Mouse (Mus musculus) heart, adult 11 months (tissue): ENCODE results near the gene Mutyh.
A peak's percentile ranks its signal among the peaks of the same experiment; 100 is the strongest.

Source experiments
- DNase-seq: peaks from one replicate; pipeline ENCODE4 v3.0.0; 2022

Gene Mutyh

DNA sequence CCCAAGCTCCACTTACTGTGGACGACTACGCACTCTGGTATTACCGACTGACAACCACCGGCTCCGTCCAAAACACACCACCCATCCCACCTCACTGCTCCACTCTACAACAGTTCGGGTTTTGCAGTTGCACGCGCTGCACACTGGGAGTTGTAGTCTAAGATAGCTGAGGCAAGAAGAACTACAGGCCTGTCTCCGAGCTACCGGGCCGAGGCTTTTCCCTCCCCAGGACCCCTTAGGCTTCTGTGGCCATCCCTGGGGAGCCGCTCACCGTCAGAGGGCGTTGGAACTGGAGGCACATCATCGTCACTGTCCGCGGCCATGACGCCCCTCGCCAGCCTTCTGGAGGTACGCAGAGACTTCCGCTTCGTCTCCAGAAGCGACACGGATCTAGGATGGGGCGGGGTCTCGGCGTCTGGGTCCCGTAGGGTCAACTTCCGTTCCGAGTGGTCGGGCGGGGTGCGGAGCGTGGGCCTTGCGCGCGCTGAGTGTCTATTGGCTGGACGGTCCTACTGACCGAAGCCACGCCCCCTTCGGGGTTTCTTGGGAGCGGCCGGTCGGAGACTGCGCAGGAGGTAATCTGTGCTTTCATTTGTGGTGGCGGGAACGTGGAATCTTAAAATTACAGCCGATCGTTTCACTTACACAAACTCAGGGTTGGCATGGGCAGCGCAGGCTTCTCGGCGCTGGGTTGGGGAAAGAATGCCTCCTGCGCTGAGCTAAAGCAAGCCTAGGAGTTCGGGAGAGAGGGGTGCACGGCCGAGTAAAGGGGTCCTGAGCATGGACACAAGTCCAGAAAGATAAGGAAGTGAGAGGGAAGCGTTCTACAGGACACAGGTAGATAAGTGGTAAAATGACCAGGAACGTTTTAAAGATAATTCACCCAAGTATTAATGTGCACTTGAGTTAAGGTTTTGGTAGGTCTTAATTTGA, at the start of gene Mutyh, which contains the start of gene Toe1:
Gene Mutyh, plus strand, starts transcription at position 527 of the 933 bp plus-strand sequence.
Gene Toe1, minus strand, starts transcription at position 444 of the 933 bp plus-strand sequence.
- DNase-seq = peak; percentile 99

DNA sequence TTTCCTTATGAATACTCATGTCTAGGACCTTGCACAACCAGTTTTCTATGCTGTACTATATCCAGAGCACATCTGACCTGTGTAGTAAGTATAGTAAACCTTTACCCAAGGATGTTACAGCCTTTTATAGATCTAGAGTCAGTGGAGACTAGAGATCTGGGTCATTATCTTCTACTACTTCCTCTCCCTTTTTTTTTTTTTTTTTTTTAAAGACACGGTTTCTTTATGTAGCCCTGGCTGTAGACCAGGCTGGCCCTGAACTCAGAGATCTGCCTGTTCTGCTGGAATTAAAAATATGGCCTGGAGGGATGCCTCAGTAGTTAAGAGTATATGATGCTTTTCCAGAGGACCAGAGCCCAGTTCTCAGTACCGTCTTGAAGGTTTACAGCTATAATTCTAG, 45.6 kb upstream of the Mutyh start:
- no peak for DNase-seq

DNA sequence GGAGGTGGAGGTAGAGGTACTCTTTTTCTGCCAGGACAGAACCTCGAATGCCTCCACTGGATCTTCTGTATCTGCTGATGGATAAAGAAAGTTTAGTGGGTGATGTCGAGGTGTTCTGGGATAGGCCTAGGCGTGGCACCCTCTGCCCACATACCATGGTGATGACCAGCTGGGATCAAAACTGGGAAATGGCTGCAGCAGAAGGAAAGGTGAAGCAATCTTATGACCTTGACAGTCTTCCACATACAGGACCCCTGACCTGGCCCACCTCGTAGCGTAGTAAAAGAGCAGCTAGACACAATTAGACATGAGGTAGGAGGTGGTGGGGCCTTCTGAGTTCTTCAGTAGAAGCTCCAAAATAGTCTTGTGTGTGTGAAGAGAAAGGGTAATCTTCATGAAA, 43.5 kb upstream of the Mutyh start:
- DNase-seq = peak; percentile 74

DNA sequence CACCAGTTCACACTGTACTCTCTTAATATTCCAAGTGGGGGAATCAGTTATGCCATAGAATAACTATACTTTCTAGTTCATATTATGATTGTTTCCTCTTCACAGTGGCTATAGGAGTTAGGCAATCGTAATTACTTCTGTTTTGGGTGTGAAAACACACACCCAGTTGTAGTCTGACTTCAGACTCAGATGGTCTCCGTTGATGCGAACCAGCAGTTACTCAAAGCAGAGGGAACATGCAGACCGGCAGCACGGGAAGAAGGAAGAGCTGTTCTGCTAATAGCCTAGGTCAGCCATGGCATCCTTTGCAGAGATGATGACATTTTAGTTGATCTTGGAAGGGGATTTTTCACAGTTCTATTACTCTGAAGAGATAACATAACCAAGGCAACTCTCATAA, 39.0 kb upstream of the Mutyh start:
- peak; percentile 66 for DNase-seq

DNA sequence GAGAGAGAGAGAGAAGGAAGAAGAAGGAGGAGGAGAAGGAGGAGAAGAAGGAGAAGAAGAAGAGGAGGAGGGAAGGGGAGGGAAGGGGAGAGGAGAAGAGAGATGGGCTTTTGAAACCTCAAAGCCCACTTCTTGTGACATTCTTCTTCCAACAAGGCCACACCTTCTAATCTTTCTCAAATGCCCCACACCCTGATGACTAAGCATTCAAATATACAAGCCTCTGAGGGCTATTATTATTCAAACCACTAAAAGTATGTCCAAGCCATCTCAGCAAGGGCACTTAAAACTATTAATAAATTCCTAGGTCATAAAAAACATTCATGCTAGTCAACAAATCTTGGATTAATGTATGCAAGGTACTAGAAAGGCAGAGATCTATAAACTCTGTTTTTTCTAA, 38.5 kb upstream of the Mutyh start:
- no peak for DNase-seq

- no peak for DNase-seq
Observed at GRCm38 (mm10) chr4:116776391-116776790, 31.1 kb upstream of the Mutyh start.

- DNase-seq = peak; percentile 28
Observed at GRCm38 (mm10) chr4:116777079-116777478, 30.4 kb upstream of the Mutyh start.

- DNase-seq = no peak
Observed at GRCm38 (mm10) chr4:116780541-116780940, 27.0 kb upstream of the Mutyh start.

GRCm38 (mm10) chr4:116781366-116781765, 26.2 kb upstream of the Mutyh start:
- DNase-seq = no peak

GRCm38 (mm10) chr4:116782171-116782570, 25.4 kb upstream of the Mutyh start:
- no peak for DNase-seq

DNA sequence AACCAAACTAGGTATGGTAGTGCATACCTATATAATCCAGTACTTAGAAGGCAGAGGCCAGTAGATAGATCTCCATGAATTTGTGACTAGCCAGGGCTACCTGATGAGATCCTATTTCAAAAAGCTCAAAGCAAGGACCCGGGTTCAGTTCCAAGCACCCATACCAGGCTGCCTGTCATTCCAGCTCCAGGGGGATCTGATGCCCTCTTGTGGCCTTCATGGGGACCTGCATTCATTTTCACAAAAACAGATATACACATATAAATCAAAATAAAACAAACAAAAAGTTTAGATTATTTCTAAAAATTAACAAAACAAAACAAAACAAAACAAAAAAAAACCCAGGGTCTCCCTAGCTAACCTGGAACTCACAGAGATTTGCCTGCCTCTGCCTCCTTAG, 20.9 kb upstream of the Mutyh start:
- peak; percentile 80 for DNase-seq

- DNase-seq = peak; percentile 96
Observed at GRCm38 (mm10) chr4:116787985-116788760, 19.4 kb upstream of the Mutyh start.

- DNase-seq = peak; percentile 91
Observed at GRCm38 (mm10) chr4:116788956-116789355, 18.6 kb upstream of the Mutyh start.

DNA sequence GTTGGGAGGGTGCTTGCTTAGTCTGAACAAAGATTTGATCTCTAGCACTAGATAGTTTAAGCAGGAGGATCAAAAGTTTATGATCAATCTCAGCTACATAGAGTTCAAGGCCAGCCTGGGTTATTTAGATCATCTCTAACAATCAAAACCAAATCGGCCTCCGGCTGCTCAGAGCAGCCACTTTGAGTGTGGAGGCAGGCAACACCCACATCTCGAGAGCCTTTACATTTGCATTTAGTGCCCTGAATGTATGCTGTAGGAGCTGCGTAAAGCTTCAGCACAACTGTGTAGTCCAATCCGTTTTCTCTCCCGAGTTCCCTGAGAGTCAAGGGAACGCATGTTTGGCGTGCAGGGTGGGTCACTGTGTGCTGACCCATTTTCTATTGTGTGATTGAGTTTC, 15.1 kb upstream of the Mutyh start:
- no peak for DNase-seq

- DNase-seq = peak; percentile 73
Observed at GRCm38 (mm10) chr4:116794273-116794672, 13.2 kb upstream of the Mutyh start.

DNA sequence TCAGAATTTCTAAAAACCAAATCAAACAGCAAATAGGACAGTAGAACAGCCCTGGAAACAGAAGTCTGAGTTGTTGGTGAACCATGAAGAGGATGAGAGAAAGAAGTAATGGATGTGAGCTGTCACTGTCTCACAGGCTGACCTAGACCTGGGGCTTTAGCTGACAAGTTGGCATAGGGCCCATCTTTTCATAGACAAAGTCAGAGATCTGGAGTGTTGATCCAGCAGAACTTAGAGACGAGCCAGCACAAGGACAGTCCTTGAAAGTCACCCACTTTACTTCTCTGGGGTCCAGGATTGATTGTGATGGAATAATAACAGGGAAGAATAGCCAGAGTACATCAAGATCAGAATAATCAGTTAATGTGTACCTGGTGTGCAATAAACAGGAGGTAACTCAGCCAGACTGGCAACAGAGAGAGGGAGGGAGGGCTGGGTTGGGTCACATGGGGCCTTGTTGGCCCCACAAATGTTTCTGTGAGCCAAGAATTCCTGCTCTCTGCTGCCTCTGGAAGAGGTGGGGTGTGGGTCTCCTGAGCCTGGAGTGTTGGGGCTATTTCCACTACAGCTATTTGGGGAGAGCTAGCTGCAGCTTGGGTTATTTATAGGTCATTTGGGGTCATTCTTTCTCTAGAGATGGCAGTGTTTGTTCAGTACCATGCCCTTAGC, 10.9 kb upstream of the Mutyh start:
- peak; percentile 96 for DNase-seq

- DNase-seq = no peak
Observed at GRCm38 (mm10) chr4:116799901-116800300, 7.6 kb upstream of the Mutyh start.

GRCm38 (mm10) chr4:116811012-116811411, 3.5 kb downstream of the Mutyh start:
- no peak for DNase-seq

- DNase-seq = no peak
Observed at GRCm38 (mm10) chr4:116815276-116815675, 7.8 kb downstream of the Mutyh start.

GRCm38 (mm10) chr4:116817486-116817885, 10.0 kb downstream of the Mutyh start:
- no peak for DNase-seq

DNA sequence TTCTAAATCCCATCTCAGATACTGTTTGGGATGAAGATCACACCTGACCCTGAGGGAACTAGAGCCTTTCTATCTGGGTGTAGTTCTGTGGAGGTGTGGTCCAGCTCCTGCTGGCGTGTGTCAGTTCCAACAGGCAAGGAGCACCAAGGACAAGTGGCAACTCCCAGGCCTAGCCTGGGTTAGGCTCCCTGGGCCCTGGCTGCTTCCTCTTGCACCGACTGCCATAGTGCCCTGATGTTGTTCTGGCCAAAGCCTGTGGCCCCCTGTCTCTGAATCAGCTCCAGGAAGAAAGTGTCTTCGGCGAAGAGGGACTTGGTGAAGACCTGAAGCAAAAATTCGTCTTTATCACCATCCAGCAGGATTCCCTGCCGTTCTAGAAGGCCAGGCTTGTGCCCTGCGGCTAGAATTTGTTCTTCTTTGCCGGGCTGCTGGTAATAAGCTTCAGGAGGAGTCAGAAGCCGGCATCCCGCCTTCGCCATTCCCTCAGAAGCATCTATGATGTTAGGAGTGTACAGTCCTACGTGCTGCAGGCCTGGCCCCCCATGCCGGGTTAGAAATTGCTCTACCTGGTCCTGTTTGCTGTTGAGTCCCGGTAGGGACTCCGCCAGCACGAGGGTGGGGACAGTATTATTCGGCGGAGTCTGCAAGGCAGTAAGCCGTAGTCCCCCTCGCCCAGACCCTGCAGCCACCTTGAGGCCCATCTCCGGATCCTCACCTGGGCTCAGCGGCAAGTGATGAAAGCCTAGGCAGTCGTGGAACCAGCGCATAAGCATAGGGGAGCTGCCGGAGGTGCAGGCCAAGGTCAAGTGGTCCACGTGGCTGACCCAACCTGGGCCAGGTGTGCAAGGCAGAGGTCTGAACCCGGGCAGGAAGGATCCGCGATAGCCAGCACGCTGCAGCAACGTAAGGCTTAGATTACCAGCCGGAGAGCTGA, 12.7 kb downstream of the Mutyh start:
- peak; percentile 92 for DNase-seq
